Mouse (Mus musculus) MEL (cell line): ENCODE results near the gene Trpm3. TPM values are rescaled to one million over a fixed set of nuclear protein-coding genes. Genes with fewer than 3 reads are reported as not detected.

ENCODE experiments used
- DNase-seq: peaks from one replicate; pipeline ENCODE4 v3.0.0; 2011; ENCODE audit warnings: low read depth, low spot score
- H3K27ac ChIP-seq: 2 replicates; pipeline ENCODE4 v1.5.1; 2012; ENCODE audit warnings: low read depth, mild to moderate bottlenecking, control low read depth, low read length, moderate library complexity; ENCODE audit not compliant: control insufficient read depth
- H3K27me3 ChIP-seq, 2 experiments: fragments of 150-350 bp in 1 of 2; sonication (generic) in 1 of 2; 2 replicates each; pipeline ENCODE4 v1.6.1; 2012; ENCODE audit warnings: low read length in 2 of 2, mild to moderate bottlenecking in 2 of 2, improper control_type of control experiment in 1 of 2, moderate library complexity in 1 of 2; ENCODE audit not compliant: insufficient read depth in 2 of 2, control insufficient read depth in 1 of 2
- H3K36me3 ChIP-seq, 2 experiments: 2 replicates each; pipeline ENCODE4 v1.6.1; 2012 to 2014; ENCODE audit warnings: low read length in 2 of 2, improper control_type of control experiment in 1 of 2, inconsistent platforms in 1 of 2, mild to moderate bottlenecking in 1 of 2; ENCODE audit not compliant: insufficient read depth in 2 of 2, control insufficient read depth in 1 of 2
- H3K4me1 ChIP-seq, 2 experiments: fragments of 150-350 bp in 1 of 2; sonication (generic) in 1 of 2; 2 replicates each; pipeline ENCODE4 v1.6.1; 2012; ENCODE audit warnings: low read length in 2 of 2, improper control_type of control experiment in 1 of 2, mild to moderate bottlenecking in 1 of 2; ENCODE audit not compliant: insufficient read depth in 2 of 2, control insufficient read depth in 1 of 2
- H3K4me3 ChIP-seq, 2 experiments: fragments of 150-350 bp in 1 of 2; sonication (generic) in 1 of 2; 2 replicates each; pipeline ENCODE4 v1.5.1; 2012; ENCODE audit warnings: low read depth in 2 of 2, low read length in 2 of 2, mild to moderate bottlenecking in 2 of 2, moderate library complexity in 2 of 2, control low read depth in 1 of 2, improper control_type of control experiment in 1 of 2; ENCODE audit not compliant: control insufficient read depth in 1 of 2, insufficient read depth in 1 of 2
- H3K79me2 ChIP-seq: 2 replicates; pipeline ENCODE4 v1.6.1; 2012; ENCODE audit warnings: mild to moderate bottlenecking, low read length, moderate library complexity; ENCODE audit not compliant: control insufficient read depth, poor library complexity, insufficient read depth
- H3K9ac ChIP-seq: 2 replicates; pipeline ENCODE4 v1.6.1; 2012; ENCODE audit warnings: low read depth, mild to moderate bottlenecking, control low read depth, low read length, moderate library complexity; ENCODE audit not compliant: control insufficient read depth, poor library complexity, severe bottlenecking
- H3K9me3 ChIP-seq: fragments of 150-350 bp; sonication (generic); replicated peaks from 2 replicates; pipeline ENCODE4 v1.6.1; 2012; ENCODE audit warnings: mild to moderate bottlenecking, low read length, improper control_type of control experiment, moderate library complexity; ENCODE audit not compliant: insufficient read depth
- CHD2 ChIP-seq: IDR thresholded peaks from 2 replicates; pipeline ENCODE4 v1.6.1; 2011; ENCODE audit warnings: low read length, improper control_type of control experiment
- CTCF ChIP-seq, 3 experiments: IDR thresholded peaks in 2 of 3; conservative IDR thresholded peaks in 1 of 3; 2 replicates each; pipeline ENCODE4 v1.5.1; 2011 to 2012; ENCODE audit warnings: low read length in 3 of 3, low read depth in 2 of 3, mild to moderate bottlenecking in 2 of 3, improper control_type of control experiment in 1 of 3, inconsistent platforms in 1 of 3, mixed read lengths in 1 of 3, moderate library complexity in 1 of 3; ENCODE audit not compliant: control insufficient read depth in 1 of 3, insufficient read depth in 1 of 3, poor library complexity in 1 of 3, severe bottlenecking in 1 of 3
- ELF1 ChIP-seq: IDR thresholded peaks from 2 replicates; pipeline ENCODE4 v1.6.1; 2014; ENCODE audit warnings: low read depth, mild to moderate bottlenecking, inconsistent platforms, low read length, improper control_type of control experiment, moderate library complexity
- EP300 ChIP-seq, 2 experiments: IDR thresholded peaks; 2 replicates each; pipeline ENCODE4 v1.6.1; 2011; ENCODE audit warnings: improper control_type of control experiment in 2 of 2, low read length in 2 of 2, low read depth in 1 of 2, mild to moderate bottlenecking in 1 of 2
- ETS1 ChIP-seq: IDR thresholded peaks from 2 replicates; pipeline ENCODE4 v1.6.1; 2012; ENCODE audit warnings: low read depth, mild to moderate bottlenecking, inconsistent platforms, low read length, improper control_type of control experiment, moderate library complexity
- GATA1 ChIP-seq: IDR thresholded peaks from 2 replicates; pipeline ENCODE4 v1.6.1; 2011; ENCODE audit warnings: low read depth, low read length, improper control_type of control experiment
- HCFC1 ChIP-seq: IDR thresholded peaks from 2 replicates; pipeline ENCODE4 v1.6.1; 2012; ENCODE audit warnings: low read depth, mild to moderate bottlenecking, inconsistent platforms, low read length, improper control_type of control experiment, moderate library complexity
- JUND ChIP-seq: IDR thresholded peaks from 2 replicates; pipeline ENCODE4 v1.6.1; 2011; ENCODE audit warnings: low read depth, mild to moderate bottlenecking, improper control_type of control experiment, low read length
- KAT2A ChIP-seq: conservative IDR thresholded peaks from 2 replicates; pipeline ENCODE4 v1.6.1; 2012; ENCODE audit warnings: low read depth, low read length, improper control_type of control experiment, inconsistent platforms
- MYB ChIP-seq: IDR thresholded peaks from 2 replicates; pipeline ENCODE4 v1.6.1; 2011; ENCODE audit warnings: mild to moderate bottlenecking, low read depth, low read length, improper control_type of control experiment
- MYC ChIP-seq: IDR thresholded peaks from 2 replicates; pipeline ENCODE4 v1.6.1; 2011; ENCODE audit warnings: low read depth, mild to moderate bottlenecking, low read length, improper control_type of control experiment, moderate library complexity
- NELFE ChIP-seq: IDR thresholded peaks from 2 replicates; pipeline ENCODE4 v1.6.1; 2011; ENCODE audit warnings: low read depth, low read length, improper control_type of control experiment
- RCOR1 ChIP-seq: IDR thresholded peaks from 2 replicates; pipeline ENCODE4 v1.6.1; 2012; ENCODE audit warnings: low read depth, mild to moderate bottlenecking, inconsistent platforms, low read length, improper control_type of control experiment
- TBP ChIP-seq: IDR thresholded peaks from 2 replicates; pipeline ENCODE4 v1.8.0; 2011; ENCODE audit warnings: low read depth, low read length, improper control_type of control experiment
- TCF12 ChIP-seq: IDR thresholded peaks from 2 replicates; pipeline ENCODE4 v1.6.1; 2014; ENCODE audit warnings: low read depth, mild to moderate bottlenecking, inconsistent platforms, low read length, improper control_type of control experiment, moderate library complexity
- USF1 ChIP-seq: IDR thresholded peaks from 2 replicates; pipeline ENCODE4 v1.6.1; 2014; ENCODE audit warnings: low read depth, mild to moderate bottlenecking, inconsistent platforms, low read length, improper control_type of control experiment, moderate library complexity
- USF2 ChIP-seq, 2 experiments: IDR thresholded peaks; 2 replicates each; pipeline ENCODE4 v1.6.1; 2011 to 2012; ENCODE audit warnings: improper control_type of control experiment in 2 of 2, low read length in 2 of 2, borderline replicate concordance in 1 of 2, inconsistent platforms in 1 of 2, low read depth in 1 of 2, mild to moderate bottlenecking in 1 of 2; ENCODE audit not compliant: insufficient read depth in 1 of 2
- ZC3H11A ChIP-seq: IDR thresholded peaks from 2 replicates; pipeline ENCODE4 v1.6.1; 2012; ENCODE audit warnings: low read depth, mild to moderate bottlenecking, inconsistent platforms, low read length, improper control_type of control experiment
- ZKSCAN1 ChIP-seq: IDR thresholded peaks from 2 replicates; pipeline ENCODE4 v1.6.1; 2012; ENCODE audit warnings: low read depth, mild to moderate bottlenecking, inconsistent platforms, low read length, improper control_type of control experiment, moderate library complexity
- ZMIZ1 ChIP-seq: IDR thresholded peaks from 2 replicates; pipeline ENCODE4 v1.6.1; 2012; ENCODE audit warnings: low read depth, mild to moderate bottlenecking, inconsistent platforms, low read length, improper control_type of control experiment, moderate library complexity
- ZNF384 ChIP-seq: IDR thresholded peaks from 2 replicates; pipeline ENCODE4 v1.6.1; 2012; ENCODE audit warnings: low read depth, mild to moderate bottlenecking, inconsistent platforms, low read length, improper control_type of control experiment
- polyA plus RNA-seq, 2 experiments: library from polyadenylated mRNA; stranded (reverse) in 1 of 2; unstranded in 1 of 2; fragments of >175 nt in 1 of 2; fragments of >200 nt in 1 of 2; gene quantifications; 2 replicates each; pipeline versions ENCODE4 v1.2.1 to v1.2.4; 2012; ENCODE audit warnings: low replicate concordance in 2 of 2, low read depth in 1 of 2; ENCODE audit not compliant: insufficient read length in 2 of 2, insufficient read depth in 1 of 2, missing spikeins in 1 of 2
- total RNA-seq: library from RNA; depleted of rRNA; stranded (reverse); fragments of 300-350 nt; gene quantifications from 2 replicates; pipeline ENCODE4 v1.2.3, GENCODE M21; 2012

The Trpm3 gene
- total and polyA plus RNA-seq, 3 experiments, result not detected

DNA sequence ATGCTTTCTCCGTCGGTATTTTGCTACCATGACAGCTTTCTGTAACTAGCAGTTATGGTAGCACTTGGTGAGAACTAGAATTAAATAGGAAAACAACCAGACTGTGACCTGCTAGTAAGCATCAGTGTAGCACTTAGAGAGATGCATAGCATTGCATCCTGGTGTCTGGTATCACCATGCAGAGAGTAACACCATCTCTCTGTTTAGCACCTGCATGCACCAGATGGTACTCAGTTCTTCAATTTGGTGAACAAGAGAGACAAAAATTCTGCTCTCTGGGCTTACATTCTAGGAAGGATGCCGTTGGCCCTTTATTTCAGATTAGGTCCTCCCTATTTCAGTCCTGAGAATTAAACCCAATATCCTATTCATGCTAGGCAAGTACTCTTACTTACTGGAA is 834.4 kb downstream of the Trpm3 start:
- no peak overlapping the region for H3K4me3 ChIP-seq
- no peaks in the 10 kb centered on the region for H3K9me3 ChIP-seq
- H3K27me3 ChIP-seq, result no peaks in the 10 kb centered on the region
- no peak overlapping the region for H3K27ac ChIP-seq
- no peaks in the 10 kb centered on the region for H3K4me1 ChIP-seq
- no peaks in the 10 kb centered on the region for H3K79me2 ChIP-seq
- no peaks in the 10 kb centered on the region for H3K36me3 ChIP-seq
- DNase-seq, result no peak
- no peak overlapping the region for H3K9ac ChIP-seq
- TF ChIP-seq USF2 (IDR thresholded peaks at IDR 0.05; ENCODE audit: borderline replicate concordance in 1 of 2, insufficient read depth in 1 of 2, low read depth in 1 of 2, low read length in 2 of 2) (no peak), USF1 (no peak), KAT2A (no peak), EP300 (IDR thresholded peaks at IDR 0.05; ENCODE audit: low read depth in 1 of 2, low read length in 2 of 2) (no peak), GATA1 (no peak), ZC3H11A (no peak), JUND (no peak), CTCF (IDR thresholded peaks at IDR 0.05 in 2 of 3, conservative IDR thresholded peaks at IDR 0.05 in 1 of 3; ENCODE audit: control insufficient read depth in 1 of 3, insufficient read depth in 1 of 3, low read depth in 2 of 3, low read length in 3 of 3, poor library complexity in 1 of 3, severe bottlenecking in 1 of 3) (no peak), ZMIZ1 (no peak), CHD2 (no peak), NELFE (no peak), ZKSCAN1 (no peak), MYB (no peak), HCFC1 (no peak), ETS1 (no peak), MYC (no peak), RCOR1 (no peak)

DNA sequence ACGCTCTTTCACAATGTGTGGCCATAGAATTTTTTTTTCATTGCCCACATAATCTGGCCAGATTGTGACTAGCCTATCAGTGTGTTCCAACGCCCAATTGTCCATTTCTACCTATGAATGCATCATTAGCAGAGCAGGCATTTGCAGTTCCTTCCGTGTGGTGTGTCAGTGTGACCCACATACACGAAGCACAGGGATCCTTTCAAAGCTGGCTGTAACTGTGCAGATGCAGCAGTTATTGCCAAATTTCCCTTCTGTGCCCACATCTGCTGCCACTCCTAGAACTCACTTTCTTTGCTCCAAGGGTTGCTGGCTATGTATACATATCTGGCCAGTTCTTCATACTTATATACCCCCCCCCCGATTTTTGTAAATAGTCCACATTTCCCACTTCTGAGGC is 834.9 kb downstream of the Trpm3 start:
- Histone ChIP-seq H3K27ac (no peak overlapping the region), H3K27me3 (no peaks in the 10 kb centered on the region), H3K9me3 (no peaks in the 10 kb centered on the region), H3K9ac (no peak overlapping the region), H3K4me1 (no peaks in the 10 kb centered on the region), H3K36me3 (no peaks in the 10 kb centered on the region), H3K79me2 (no peaks in the 10 kb centered on the region), H3K4me3 (no peak overlapping the region)
- no peak for TF ChIP-seq ZNF384
- TF ChIP-seq ELF1, result no peak
- no peak for TF ChIP-seq TBP
- no peak for TF ChIP-seq TCF12
- no peak for TF ChIP-seq HCFC1
- TF ChIP-seq ZKSCAN1, result no peak
- no peak for TF ChIP-seq ZMIZ1
- DNase-seq, result no peak
